Mouse (Mus musculus) left cerebral cortex, adult 18-20 months (tissue): ENCODE data around the gene Plekha8. TPM values are rescaled to one million over a fixed set of nuclear protein-coding genes. Genes with fewer than 3 reads are reported as not detected.

ENCODE experiments used
- DNase-seq, 2 experiments: peaks; one replicate each; pipeline ENCODE4 v3.0.0; 2021 to 2022; ENCODE audit warnings: low spot score in 2 of 2, mixed read lengths in 1 of 2
- long read RNA-seq, 2 experiments: library from polyadenylated mRNA; stranded (forward); transcript quantifications; one replicate each; pipeline ENCODE4 v2.0.0; 2021
- total RNA-seq, 2 experiments: library from RNA; stranded (reverse); gene quantifications; 2 replicates each; pipeline ENCODE4 v1.2.3; 2021

Gene Plekha8
- total RNA-seq = 10 to 100 TPM; 11.2 to 13.1 TPM
- long read RNA-seq, experiment 1, full-length matches to known transcripts = 8 of 12 reads
- long read RNA-seq, experiment 1, partial matches to known transcripts = 1 of 12 reads
- long read RNA-seq, experiment 1, other reads (novel, unspliced or antisense) = 3 of 12 reads
- long read RNA-seq, experiment 2, full-length matches to known transcripts = 1 of 4 reads
- long read RNA-seq, experiment 2, partial matches to known transcripts = 0 of 4 reads
- long read RNA-seq, experiment 2, other reads (novel, unspliced or antisense) = 3 of 4 reads

GRCm38 (mm10) chr6:54594469-54595329, at the start of gene Plekha8:
Gene Plekha8, plus strand, starts transcription at chr6:54595111.
- DNase-seq = peak; percentile 90 to 93

- no peak for DNase-seq
Observed at GRCm38 (mm10) chr6:54548314-54549019, 46.4 kb upstream of the Plekha8 start.

- DNase-seq = no peak
Observed at GRCm38 (mm10) chr6:54549311-54549710, 45.6 kb upstream of the Plekha8 start.

GRCm38 (mm10) chr6:54550801-54551323, 44.0 kb upstream of the Plekha8 start:
- no peak for DNase-seq

GRCm38 (mm10) chr6:54552721-54553413, 42.0 kb upstream of the Plekha8 start:
- DNase-seq = no peak

GRCm38 (mm10) chr6:54553632-54554031, 41.3 kb upstream of the Plekha8 start:
- no peak for DNase-seq

GRCm38 (mm10) chr6:54554341-54555110, 40.4 kb upstream of the Plekha8 start:
- no peak for DNase-seq

- DNase-seq = no peak
Observed at GRCm38 (mm10) chr6:54555816-54556215, 39.1 kb upstream of the Plekha8 start.

- no peak for DNase-seq
Observed at GRCm38 (mm10) chr6:54557671-54558070, 37.2 kb upstream of the Plekha8 start.

- no peak for DNase-seq
Observed at GRCm38 (mm10) chr6:54558466-54558865, 36.4 kb upstream of the Plekha8 start.

GRCm38 (mm10) chr6:54562018-54562809, 32.7 kb upstream of the Plekha8 start:
- no peak for DNase-seq

GRCm38 (mm10) chr6:54563561-54563960, 31.4 kb upstream of the Plekha8 start:
- no peak for DNase-seq

GRCm38 (mm10) chr6:54564506-54564991, 30.4 kb upstream of the Plekha8 start:
- no peak for DNase-seq

GRCm38 (mm10) chr6:54565012-54565411, 29.9 kb upstream of the Plekha8 start:
- peak in 1 of 2 experiments; percentile 33 for DNase-seq

- DNase-seq = peak; percentile 75 to 81
Observed at GRCm38 (mm10) chr6:54565665-54566545, 29.0 kb upstream of the Plekha8 start, which contains the start of gene Scrn1. Gene Scrn1, minus strand, starts transcription at chr6:54566489.

- no peak for DNase-seq
Observed at GRCm38 (mm10) chr6:54566546-54566919, 28.4 kb upstream of the Plekha8 start.

GRCm38 (mm10) chr6:54569776-54570175, 25.1 kb upstream of the Plekha8 start:
- no peak for DNase-seq
